Mouse (Mus musculus) intestine, embryonic 15.5 days (tissue): ENCODE data around the gene Rps27rt. TPM values are rescaled to one million over a fixed set of nuclear protein-coding genes. Genes with fewer than 3 reads are reported as not detected.
"Not testable (repeated sequence)": the region's sequence is repeated elsewhere in the genome, so short reads cannot be mapped to it uniquely, and the experiment has no call there.

ENCODE experiments used
- ATAC-seq: fragments of 200-750 bp; cut with Nextera tagmentation; 2 replicates; pipeline ENCODE4 v1.8.0; 2017; ENCODE audit warnings: moderate TSS enrichment, moderate library complexity
- H3K27ac ChIP-seq: fragments of 300-500 bp; sonication (generic); 2 replicates; pipeline ENCODE4 v1.5.1; 2015; ENCODE audit warnings: mild to moderate bottlenecking, inconsistent platforms
- H3K27me3 ChIP-seq: fragments of 300-500 bp; sonication (generic); replicated peaks from 2 replicates; pipeline ENCODE4 v1.6.1; 2015; ENCODE audit warnings: inconsistent platforms
- H3K36me3 ChIP-seq: fragments of 300-500 bp; sonication (generic); 2 replicates; pipeline ENCODE4 v1.6.1; 2015; ENCODE audit warnings: inconsistent platforms
- H3K4me1 ChIP-seq: fragments of 300-500 bp; sonication (generic); replicated peaks from 2 replicates; pipeline ENCODE4 v1.6.1; 2015; ENCODE audit warnings: inconsistent platforms
- H3K4me2 ChIP-seq: fragments of 300-500 bp; sonication (generic); replicated peaks from 2 replicates; pipeline ENCODE4 v1.6.1; 2015; ENCODE audit warnings: mild to moderate bottlenecking, inconsistent platforms
- H3K4me3 ChIP-seq: fragments of 300-500 bp; sonication (generic); replicated peaks from 2 replicates; pipeline ENCODE4 v1.5.1; 2015; ENCODE audit warnings: inconsistent platforms
- H3K9ac ChIP-seq: fragments of 300-500 bp; sonication (generic); 2 replicates; pipeline ENCODE4 v1.6.1; 2015; ENCODE audit warnings: inconsistent platforms
- H3K9me3 ChIP-seq: fragments of 300-500 bp; sonication (generic); 2 replicates; pipeline ENCODE4 v1.6.1; 2016; ENCODE audit warnings: inconsistent platforms
- WGBS: fragments of 180-500 bp; shearing (Covaris S2); methylation state at CpG from one replicate; pipeline ENCODE4 v1.1.7; 2015; 5-methylcytosine and 5-hydroxymethylcytosine counted together
- polyA plus RNA-seq: library from polyadenylated mRNA; unstranded; fragments of >200 nt; fragmentation: Nextera tagmentation; extraction: Ambion mirVana; gene quantifications from 2 replicates; pipeline ENCODE4 v1.2.1, GENCODE M21; 2015

The Rps27rt gene
- polyA plus RNA-seq: 387 and 549 TPM in 2 replicates

DNA sequence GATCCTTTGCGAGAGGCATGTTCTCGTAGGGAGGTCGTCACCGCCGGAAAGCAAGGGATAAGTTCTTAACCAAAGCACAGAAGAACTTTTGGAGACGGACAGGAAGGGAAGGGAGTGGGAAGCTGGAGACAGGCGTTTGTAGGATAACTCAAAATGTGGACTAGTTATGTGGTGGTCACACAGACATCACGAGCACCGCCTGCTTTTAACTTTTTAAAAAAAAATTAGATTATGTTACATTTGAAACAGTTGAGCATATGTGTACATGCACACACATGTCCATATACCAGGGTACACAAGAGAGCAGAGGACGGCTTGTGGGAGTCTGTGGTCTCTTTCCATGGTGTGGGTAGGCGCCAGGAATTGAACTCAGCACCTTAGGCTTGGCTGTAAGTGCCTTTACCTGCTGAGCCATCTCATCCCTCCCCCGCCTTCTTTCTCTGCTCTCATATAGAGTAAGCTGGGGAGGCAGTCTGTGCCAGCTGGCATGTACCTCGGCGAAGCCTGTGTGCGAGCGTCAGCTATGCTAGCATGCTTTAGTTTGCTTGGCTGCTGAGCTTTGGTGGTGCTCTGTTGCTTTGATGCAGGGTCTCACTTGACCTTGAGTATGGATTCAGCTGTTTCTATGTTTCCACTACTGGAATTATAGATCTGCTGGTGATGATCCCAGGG, at the start of gene Rps27rt:
Gene Rps27rt, minus strand, starts transcription at position 51 of the 672 bp plus-strand sequence.
- Histone ChIP-seq H3K27ac (no peak within 1 kb of the TSS), H3K4me3 (no peak within 1 kb of the TSS), H3K4me2 (no peak within 1 kb of the TSS), H3K36me3 (no peaks in the 10 kb centered on the region), H3K27me3 (no peaks in the 10 kb centered on the region), H3K9ac (no peak within 1 kb of the TSS), H3K4me1 (peaks cover 8% of the 10 kb centered on the region), H3K9me3 (no peaks in the 10 kb centered on the region)
- WGBS: 93% methylated on average over 16 of the region's 16 CpGs
- ATAC-seq: no peak

DNA sequence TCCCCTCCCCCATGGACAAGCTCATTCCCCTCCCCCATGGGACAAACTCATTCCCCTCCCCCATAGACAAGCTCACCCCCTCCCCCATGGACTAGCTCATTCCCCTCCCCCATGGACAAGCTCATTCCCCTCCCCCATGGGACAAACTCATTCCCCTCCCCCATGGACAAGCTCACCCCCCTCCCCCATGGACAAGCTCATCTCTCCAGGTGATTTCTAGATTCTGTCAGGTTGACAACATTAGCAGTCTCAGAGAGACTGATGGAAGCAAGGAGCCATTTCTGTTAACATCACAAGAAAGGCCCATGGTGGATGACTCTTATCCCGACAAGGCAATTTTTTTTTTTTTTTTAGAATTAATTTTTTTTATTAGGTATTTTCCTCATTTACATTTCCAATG, 48.5 kb upstream of the Rps27rt start:
- H3K9me3 ChIP-seq, H3K36me3 ChIP-seq, H3K27ac ChIP-seq, H3K4me3 ChIP-seq, H3K27me3 ChIP-seq, H3K4me1 ChIP-seq, H3K4me2 ChIP-seq, ATAC-seq, H3K9ac ChIP-seq: not testable (repeated sequence)
- whole genome bisulfite sequencing: 100% methylated on average over 1 of the region's 1 CpGs

- no peak for ATAC-seq
- Histone ChIP-seq H3K27ac (no peak overlapping the region), H3K9ac (no peak overlapping the region), H3K9me3 (no peaks in the 10 kb centered on the region), H3K27me3 (no peaks in the 10 kb centered on the region), H3K4me2 (no peak overlapping the region), H3K4me3 (no peak overlapping the region), H3K36me3 (no peaks in the 10 kb centered on the region), H3K4me1 (peaks cover 4% of the 10 kb centered on the region; the same call in 1 of the 2 replicates)
- 76% methylated on average over 4 of the region's 4 CpGs for WGBS
Measured at GRCm38 (mm10) chr9:115030581-115030980, 48.0 kb upstream of the Rps27rt start.

- no peaks in the 10 kb centered on the region for H3K9me3 ChIP-seq
- no peak for ATAC-seq
- no peaks in the 10 kb centered on the region for H3K36me3 ChIP-seq
- no peak overlapping the region for H3K9ac ChIP-seq
- no peak overlapping the region for H3K4me2 ChIP-seq
- no peaks in the 10 kb centered on the region for H3K27me3 ChIP-seq
- H3K27ac ChIP-seq: no peak overlapping the region
- 17% methylated on average over 3 of the region's 3 CpGs for WGBS
- no peak overlapping the region for H3K4me3 ChIP-seq
- peaks cover 4% of the 10 kb centered on the region; the same call in 1 of the 2 replicates for H3K4me1 ChIP-seq
Measured at GRCm38 (mm10) chr9:115029307-115029706, 46.8 kb upstream of the Rps27rt start.

- WGBS: 88% methylated on average over 10 of the region's 10 CpGs
- no peak for ATAC-seq
- no peaks in the 10 kb centered on the region for H3K9me3 ChIP-seq
Measured at GRCm38 (mm10) chr9:115023708-115024383, 41.3 kb upstream of the Rps27rt start.

DNA sequence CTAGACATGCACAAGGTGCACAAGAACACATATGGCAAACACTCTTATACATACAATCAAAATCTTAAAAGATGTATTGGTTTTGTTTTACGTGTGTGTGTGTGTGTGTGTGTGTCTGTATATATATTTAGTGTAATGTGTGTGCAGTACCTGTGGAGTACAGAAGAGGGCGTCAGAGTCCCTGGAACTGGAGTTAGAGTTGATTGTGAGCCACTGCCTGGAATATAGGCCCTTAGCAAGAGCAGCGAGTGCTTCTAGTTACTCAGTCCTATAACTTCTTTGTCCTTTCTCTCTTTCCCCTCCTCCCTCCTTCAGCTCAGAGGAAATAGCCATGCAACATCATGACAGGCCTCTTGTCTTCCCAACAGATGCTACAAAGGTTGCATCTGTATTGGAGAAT, 40.6 kb upstream of the Rps27rt start:
- Histone ChIP-seq H3K27me3 (no peaks in the 10 kb centered on the region), H3K9ac (no peak overlapping the region), H3K9me3 (no peaks in the 10 kb centered on the region), H3K36me3 (no peaks in the 10 kb centered on the region), H3K4me1 (no peaks in the 10 kb centered on the region), H3K4me2 (no peak overlapping the region), H3K27ac (no peak overlapping the region), H3K4me3 (no peak overlapping the region)
- no peak for ATAC-seq
- 74% methylated on average over 3 of the region's 3 CpGs for WGBS

More at GRCm38 (mm10) chr9:115023708-115024383, 41.3 kb upstream of the Rps27rt start:
- H3K9ac ChIP-seq: no peak overlapping the region
- no peak overlapping the region for H3K4me2 ChIP-seq
- no peak overlapping the region for H3K27ac ChIP-seq
- H3K4me1 ChIP-seq: no peaks in the 10 kb centered on the region
- no peak overlapping the region for H3K4me3 ChIP-seq
- H3K27me3 ChIP-seq: no peaks in the 10 kb centered on the region
- H3K36me3 ChIP-seq: no peaks in the 10 kb centered on the region

GRCm38 (mm10) chr9:115021419-115021818, 38.9 kb upstream of the Rps27rt start:
- H3K4me2 ChIP-seq: no peak overlapping the region
- no peak overlapping the region for H3K27ac ChIP-seq
- H3K27me3 ChIP-seq: no peaks in the 10 kb centered on the region
- no peak overlapping the region for H3K9ac ChIP-seq
- no peak overlapping the region for H3K4me3 ChIP-seq
- H3K4me1 ChIP-seq: no peaks in the 10 kb centered on the region
- ATAC-seq: 0 out of 2 replicates have a peak, but pooled peaks have one; percentile 55
- WGBS: 85% methylated on average over 2 of the region's 2 CpGs
- no peaks in the 10 kb centered on the region for H3K36me3 ChIP-seq
- H3K9me3 ChIP-seq: no peaks in the 10 kb centered on the region

GRCm38 (mm10) chr9:115020141-115020540, 37.6 kb upstream of the Rps27rt start:
- Histone ChIP-seq H3K9me3 (no peaks in the 10 kb centered on the region), H3K9ac (no peak overlapping the region), H3K36me3 (no peaks in the 10 kb centered on the region), H3K4me1 (no peaks in the 10 kb centered on the region), H3K27ac (no peak overlapping the region), H3K27me3 (no peaks in the 10 kb centered on the region), H3K4me3 (no peak overlapping the region), H3K4me2 (no peak overlapping the region)
- WGBS: 77% methylated on average over 7 of the region's 7 CpGs
- ATAC-seq: no peak

DNA sequence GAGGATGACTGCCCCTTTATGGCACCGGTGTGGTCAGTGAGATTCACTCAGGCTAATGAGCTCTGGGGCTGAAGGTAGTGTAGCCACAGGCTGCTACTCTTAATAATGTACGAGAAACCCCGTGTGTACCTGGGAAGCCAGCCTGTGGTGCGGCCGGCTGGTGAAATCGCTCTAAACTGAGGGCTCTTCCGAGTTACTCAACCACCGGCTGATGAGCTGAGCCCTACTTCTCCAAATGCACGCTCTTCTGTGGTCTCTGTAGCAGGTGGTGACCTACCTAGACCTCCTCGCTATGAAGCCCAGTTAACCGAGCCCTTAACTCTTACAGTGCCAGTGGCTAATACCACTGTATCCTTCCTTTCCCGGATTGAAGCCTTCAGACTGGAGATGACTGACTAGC, 29.8 kb upstream of the Rps27rt start:
- no peak for ATAC-seq
- no peak overlapping the region for H3K4me2 ChIP-seq
- H3K4me3 ChIP-seq: no peak overlapping the region
- H3K27me3 ChIP-seq: no peaks in the 10 kb centered on the region
- H3K27ac ChIP-seq: no peak overlapping the region
- H3K9me3 ChIP-seq: no peaks in the 10 kb centered on the region
- 58% methylated on average over 12 of the region's 12 CpGs for WGBS
- 0 out of 2 replicates have a peak, but pooled peaks cover 2% of the 10 kb centered on the region for H3K4me1 ChIP-seq
- H3K9ac ChIP-seq: no peak overlapping the region
- no peaks in the 10 kb centered on the region for H3K36me3 ChIP-seq

DNA sequence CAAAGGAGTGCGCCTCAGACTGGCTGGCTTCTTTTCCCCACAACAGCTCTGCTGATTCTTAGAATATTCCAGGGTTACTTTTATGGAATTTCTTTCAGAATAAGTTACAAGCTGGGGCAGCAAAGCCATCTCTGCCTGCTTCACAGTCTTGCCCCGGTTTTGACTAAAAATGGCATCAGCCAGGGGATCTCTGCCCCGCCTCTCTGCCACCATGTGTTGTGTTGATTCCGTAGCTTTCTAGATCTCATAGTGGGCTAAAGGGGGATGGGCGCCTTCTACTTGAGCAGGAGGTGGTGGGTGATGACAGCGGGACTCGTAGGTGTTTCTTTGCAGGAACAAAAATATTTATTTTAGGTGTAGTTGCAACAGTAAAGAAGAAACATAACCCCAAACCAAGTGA, 25.7 kb upstream of the Rps27rt start:
- 0 out of 2 replicates have a peak, but pooled peaks cover 2% of the 10 kb centered on the region for H3K4me1 ChIP-seq
- H3K4me2 ChIP-seq: no peak overlapping the region
- H3K36me3 ChIP-seq: no peaks in the 10 kb centered on the region
- no peak for ATAC-seq
- no peaks in the 10 kb centered on the region for H3K9me3 ChIP-seq
- H3K27me3 ChIP-seq: no peaks in the 10 kb centered on the region
- WGBS: 85% methylated on average over 7 of the region's 7 CpGs
- H3K9ac ChIP-seq: no peak overlapping the region
- H3K4me3 ChIP-seq: no peak overlapping the region
- no peak overlapping the region for H3K27ac ChIP-seq

- Histone ChIP-seq H3K36me3 (no peaks in the 10 kb centered on the region), H3K9ac (no peak overlapping the region), H3K27me3 (no peaks in the 10 kb centered on the region), H3K4me1 (0 out of 2 replicates have a peak, but pooled peaks cover 2% of the 10 kb centered on the region), H3K9me3 (no peaks in the 10 kb centered on the region), H3K4me2 (no peak overlapping the region), H3K4me3 (no peak overlapping the region), H3K27ac (no peak overlapping the region)
- 58% methylated on average over 6 of the region's 6 CpGs for WGBS
- ATAC-seq: no peak
Measured at GRCm38 (mm10) chr9:115007776-115008175, 25.2 kb upstream of the Rps27rt start.

- Histone ChIP-seq H3K9me3 (no peaks in the 10 kb centered on the region), H3K27ac (no peak overlapping the region), H3K4me1 (0 out of 2 replicates have a peak, but pooled peaks cover 2% of the 10 kb centered on the region), H3K9ac (no peak overlapping the region), H3K4me2 (no peak overlapping the region), H3K36me3 (no peaks in the 10 kb centered on the region), H3K27me3 (no peaks in the 10 kb centered on the region), H3K4me3 (no peak overlapping the region)
- ATAC-seq: no peak
- 80% methylated on average over 10 of the region's 10 CpGs for WGBS
Measured at GRCm38 (mm10) chr9:115005446-115005845, 22.9 kb upstream of the Rps27rt start.

- no peaks in the 10 kb centered on the region for H3K4me1 ChIP-seq
- H3K9me3 ChIP-seq: no peaks in the 10 kb centered on the region
- WGBS: 60% methylated on average over 5 of the region's 5 CpGs
- no peak overlapping the region for H3K4me3 ChIP-seq
- no peak overlapping the region for H3K4me2 ChIP-seq
- no peaks in the 10 kb centered on the region for H3K27me3 ChIP-seq
- H3K9ac ChIP-seq: no peak overlapping the region
- no peaks in the 10 kb centered on the region for H3K36me3 ChIP-seq
- H3K27ac ChIP-seq: no peak overlapping the region
- peak; percentile 52 for ATAC-seq
Measured at GRCm38 (mm10) chr9:114999771-115000146, 17.2 kb upstream of the Rps27rt start.
